Mouse (Mus musculus) B cell, adult 67 days (primary cell): Measurements from ENCODE around the gene Cpeb3. TPM values are rescaled to one million over a fixed set of nuclear protein-coding genes. Genes with fewer than 3 reads are reported as not detected.

ENCODE experiments used
- total RNA-seq, 2 experiments: library from RNA; stranded (reverse); gene quantifications; 4 replicates each; pipeline ENCODE4 v1.2.4; 2023

The Cpeb3 gene
- 1 to 10 TPM in 1 of 2 experiments, under 1 TPM in 1; 0.64 to 1.4 TPM for total RNA-seq

DNA sequence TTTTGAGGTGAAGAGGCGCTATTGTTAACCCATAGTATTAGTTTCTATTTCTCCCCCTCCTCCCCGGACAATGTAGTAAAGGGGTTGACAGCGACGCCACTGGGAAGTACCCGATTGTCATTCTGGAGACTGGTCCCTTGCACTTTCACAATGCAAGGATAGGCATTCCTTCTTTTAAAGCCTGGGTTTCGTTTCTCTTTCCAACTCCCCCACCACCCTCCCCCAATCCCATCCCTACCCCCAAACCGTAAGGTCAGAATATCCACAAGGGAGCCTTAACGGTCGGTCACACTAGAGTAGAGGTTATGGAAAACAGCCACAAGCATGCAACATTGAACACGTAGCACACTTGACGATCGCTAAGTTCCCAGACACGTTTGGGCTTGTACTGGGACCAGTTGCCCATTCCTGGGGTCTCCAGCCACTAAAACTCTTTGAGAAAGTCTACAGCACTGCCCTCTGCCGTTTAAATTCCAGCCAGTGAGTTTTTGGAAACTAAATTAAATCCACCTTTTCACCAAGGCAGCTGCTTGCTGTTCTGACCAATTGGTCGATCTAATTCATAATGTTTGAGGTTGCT is at the start of gene Cpeb3:
Cpeb3 (minus strand) TSS at position 426 of the 580 bp plus-strand sequence.

DNA sequence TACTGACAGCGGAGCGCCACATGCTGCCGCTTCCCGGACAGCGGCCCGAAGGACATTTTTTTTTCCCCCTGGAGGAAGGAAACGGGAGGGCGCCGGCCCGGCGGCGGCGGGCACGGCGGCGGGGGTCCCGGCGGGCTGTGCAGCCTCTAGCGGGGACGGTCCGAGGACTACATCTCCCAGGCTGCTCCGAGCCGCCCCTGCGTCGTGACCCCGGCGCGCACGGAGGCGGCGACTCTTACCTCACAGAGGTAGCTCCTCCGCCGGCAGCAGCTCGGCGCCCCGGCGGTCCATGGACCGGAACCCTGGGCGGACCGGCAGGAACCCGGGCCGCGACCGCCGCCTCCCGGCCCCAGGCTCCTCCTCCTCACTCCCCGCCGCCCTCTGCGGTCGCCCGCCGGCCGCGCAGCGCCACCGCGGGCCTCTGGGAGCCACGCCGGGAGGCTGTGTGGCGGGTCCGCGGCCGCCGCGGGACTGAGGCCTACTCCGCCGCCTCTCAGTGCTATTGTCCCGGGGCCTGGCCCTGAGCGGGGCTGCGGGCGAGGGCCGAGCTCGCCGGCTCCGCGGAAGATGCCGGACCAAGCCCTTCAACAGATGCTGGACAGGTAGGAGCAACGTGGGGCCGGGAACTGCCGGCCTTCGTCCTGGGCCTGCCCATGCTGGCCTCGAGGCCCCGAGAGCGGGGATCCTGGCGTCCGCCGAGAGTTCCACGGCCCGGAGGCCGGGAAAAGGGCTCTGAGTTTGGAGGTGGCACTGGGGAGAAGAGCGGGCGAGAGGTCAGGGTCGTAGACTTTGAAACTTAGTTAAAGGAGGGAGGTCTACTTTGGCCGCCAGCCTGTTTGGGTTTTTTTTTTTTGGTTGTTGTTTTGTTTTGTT is 862 bp downstream of the Cpeb3 start, which contains the start of gene March5:
March5 (plus strand) TSS at position 241 of the 873 bp plus-strand sequence.

Other genes with a start within 250 kb of the Cpeb3 start
- gene March5, start 1.1 kb downstream of the Cpeb3 start, total RNA-seq = 10 to 100 TPM; 59.9 to 60.7 TPM
- 10 to 100 TPM; 30.7 to 38.9 TPM for gene Ide, start 129.3 kb upstream of the Cpeb3 start, total RNA-seq
- 1 to 10 TPM; 1.0 to 1.5 TPM for gene Kif11, start 167.8 kb upstream of the Cpeb3 start, total RNA-seq
- gene Hhex, start 226.2 kb upstream of the Cpeb3 start, total RNA-seq = 100 to 1,000 TPM; 133 to 166 TPM